Mouse (Mus musculus) limb, embryonic 11.5 days (tissue): ENCODE data around the gene 2310009B15Rik. TPM values are rescaled to one million over a fixed set of nuclear protein-coding genes. Genes with fewer than 3 reads are reported as not detected.

Source experiments
- ATAC-seq: fragments of 200-750 bp; cut with Nextera tagmentation; 2 replicates; pipeline ENCODE4 v1.8.0; 2017; ENCODE audit warnings: low read depth; ENCODE audit not compliant: insufficient number of reproducible peaks, low FRiP score, low TSS enrichment
- DNase-seq: peaks from one replicate; pipeline ENCODE4 v3.0.0-alpha.2; 2015; ENCODE audit warnings: low spot score
- H3K27ac ChIP-seq: fragments of 300-500 bp; sonication (generic); replicated peaks from 2 replicates; pipeline ENCODE4 v1.5.1; 2014; ENCODE audit warnings: low read depth, mild to moderate bottlenecking, low read length
- H3K27me3 ChIP-seq: fragments of 300-500 bp; sonication (generic); 2 replicates; pipeline ENCODE4 v1.6.1; 2014; ENCODE audit warnings: mild to moderate bottlenecking, low read length, mixed read lengths; ENCODE audit not compliant: control insufficient read depth, insufficient read depth
- H3K36me3 ChIP-seq: fragments of 300-500 bp; sonication (generic); 2 replicates; pipeline ENCODE4 v1.6.1; 2014; ENCODE audit warnings: mild to moderate bottlenecking, low read length, moderate library complexity, mixed read lengths; ENCODE audit not compliant: control insufficient read depth, insufficient read depth
- H3K4me1 ChIP-seq: fragments of 300-500 bp; sonication (generic); 2 replicates; pipeline ENCODE4 v1.6.1; 2014; ENCODE audit warnings: low read length, mixed read lengths; ENCODE audit not compliant: control insufficient read depth, insufficient read depth
- H3K4me2 ChIP-seq: fragments of 300-500 bp; sonication (generic); 2 replicates; pipeline ENCODE4 v1.6.1; 2014; ENCODE audit warnings: low read depth, mild to moderate bottlenecking, moderate library complexity; ENCODE audit not compliant: severe bottlenecking
- H3K4me3 ChIP-seq: fragments of 300-500 bp; sonication (generic); 2 replicates; pipeline ENCODE4 v1.5.1; 2014; ENCODE audit warnings: low read depth, low read length
- H3K9ac ChIP-seq: fragments of 300-500 bp; sonication (generic); 2 replicates; pipeline ENCODE4 v1.6.1; 2014; ENCODE audit warnings: mild to moderate bottlenecking, low read length
- H3K9me3 ChIP-seq: fragments of 300-500 bp; sonication (generic); 2 replicates; pipeline ENCODE4 v1.6.1; 2016; ENCODE audit warnings: low read length; ENCODE audit not compliant: control insufficient read depth
- WGBS: fragments of 180-500 bp; shearing (Covaris S2); extraction: QIAGEN DNeasy Blood & Tissue Kit; methylation state at CpG from one replicate; pipeline ENCODE4 v1.1.7; 2014; 5-methylcytosine and 5-hydroxymethylcytosine counted together
- polyA plus RNA-seq: library from polyadenylated mRNA; unstranded; fragments of >200 nt; fragmentation: Nextera tagmentation; extraction: Ambion mirVana; gene quantifications from 2 replicates; pipeline ENCODE4 v1.2.1, GENCODE M21; 2014

2310009B15Rik gene
- polyA plus RNA-seq, 1 experiment from 2014 or later = 60.4 TPM

GRCm38 (mm10) chr1:138846131-138846530 is 10.5 kb downstream of the 2310009B15Rik start:
- DNase-seq (peak; percentile 67), ATAC-seq (no peak)
- H3K4me3 ChIP-seq = peak overlapping the region; percentile 46
- 3% methylated on average over 12 of the region's 12 CpGs for WGBS
- peak overlapping the region; percentile 65 for H3K9ac ChIP-seq
- no peaks in the 10 kb centered on the region for H3K9me3 ChIP-seq
- no peaks in the 10 kb centered on the region for H3K36me3 ChIP-seq
- H3K27ac ChIP-seq = no peak overlapping the region
- H3K27me3 ChIP-seq = peaks cover 16% of the 10 kb centered on the region
- peak overlapping the region; percentile 52 for H3K4me2 ChIP-seq
- H3K4me1 ChIP-seq = peaks cover 11% of the 10 kb centered on the region

DNA sequence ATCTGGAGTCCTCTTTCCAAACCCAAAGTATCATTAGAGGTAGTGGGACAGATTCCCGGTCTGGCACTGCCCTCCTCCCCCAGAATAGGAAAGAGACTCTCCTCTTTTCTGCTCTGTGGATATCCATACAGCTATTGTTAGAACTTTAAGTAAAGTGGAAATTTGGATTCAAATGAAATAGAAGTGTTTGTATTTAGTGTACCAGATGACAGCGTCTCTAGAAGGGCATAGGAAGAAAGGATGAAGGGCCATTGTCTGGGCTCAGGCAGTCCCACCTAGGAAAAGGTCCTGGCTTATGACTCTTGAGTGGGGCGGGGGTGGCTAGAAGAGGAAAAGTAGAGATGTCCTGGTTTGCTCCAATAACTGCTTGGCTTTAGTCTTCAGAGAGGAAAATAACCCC is 11.2 kb downstream of the 2310009B15Rik start:
- peak overlapping the region; percentile 46 for H3K4me3 ChIP-seq
- 21% methylated on average over 3 of the region's 3 CpGs for WGBS
- H3K9ac ChIP-seq = peak overlapping the region; percentile 65
- H3K4me1 ChIP-seq = peaks cover 11% of the 10 kb centered on the region
- H3K27me3 ChIP-seq = peaks cover 16% of the 10 kb centered on the region
- DNase-seq = no peak
- ATAC-seq = no peak
- H3K9me3 ChIP-seq = no peaks in the 10 kb centered on the region
- no peaks in the 10 kb centered on the region for H3K36me3 ChIP-seq
- H3K4me2 ChIP-seq = peak overlapping the region; percentile 52
- H3K27ac ChIP-seq = peak overlapping the region; percentile 55; the same call in 1 of the 2 replicates

DNA sequence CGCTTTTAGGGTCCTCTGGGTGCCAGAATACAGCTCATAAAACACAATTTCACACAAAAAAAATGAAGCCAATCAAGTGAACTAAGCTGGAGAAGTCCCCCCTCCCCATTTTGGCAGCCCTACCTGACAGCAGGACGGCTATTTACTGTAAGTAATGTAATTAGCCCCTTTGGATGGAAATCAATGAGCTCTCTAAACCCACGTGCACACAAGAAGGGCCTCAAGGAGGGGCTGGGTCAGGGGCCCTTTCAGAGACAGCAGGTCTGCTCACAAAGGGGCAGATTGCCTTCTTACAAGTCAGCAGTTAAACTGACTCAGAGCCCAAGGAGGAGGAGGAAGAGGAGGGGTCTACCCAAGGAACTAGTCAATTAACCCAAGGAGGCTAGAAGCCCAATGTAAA is 12.5 kb downstream of the 2310009B15Rik start:
- H3K9ac ChIP-seq = peak overlapping the region; percentile 66
- 0% methylated on average over 3 of the region's 3 CpGs for WGBS
- H3K4me1 ChIP-seq = peaks cover 11% of the 10 kb centered on the region
- no peak for ATAC-seq
- no peaks in the 10 kb centered on the region for H3K9me3 ChIP-seq
- peak; percentile 68 for DNase-seq
- peak overlapping the region; percentile 51 for H3K4me2 ChIP-seq
- H3K27me3 ChIP-seq = peaks cover 16% of the 10 kb centered on the region
- H3K4me3 ChIP-seq = peak overlapping the region; percentile 80
- no peaks in the 10 kb centered on the region for H3K36me3 ChIP-seq
- H3K27ac ChIP-seq = peak overlapping the region; percentile 96

DNA sequence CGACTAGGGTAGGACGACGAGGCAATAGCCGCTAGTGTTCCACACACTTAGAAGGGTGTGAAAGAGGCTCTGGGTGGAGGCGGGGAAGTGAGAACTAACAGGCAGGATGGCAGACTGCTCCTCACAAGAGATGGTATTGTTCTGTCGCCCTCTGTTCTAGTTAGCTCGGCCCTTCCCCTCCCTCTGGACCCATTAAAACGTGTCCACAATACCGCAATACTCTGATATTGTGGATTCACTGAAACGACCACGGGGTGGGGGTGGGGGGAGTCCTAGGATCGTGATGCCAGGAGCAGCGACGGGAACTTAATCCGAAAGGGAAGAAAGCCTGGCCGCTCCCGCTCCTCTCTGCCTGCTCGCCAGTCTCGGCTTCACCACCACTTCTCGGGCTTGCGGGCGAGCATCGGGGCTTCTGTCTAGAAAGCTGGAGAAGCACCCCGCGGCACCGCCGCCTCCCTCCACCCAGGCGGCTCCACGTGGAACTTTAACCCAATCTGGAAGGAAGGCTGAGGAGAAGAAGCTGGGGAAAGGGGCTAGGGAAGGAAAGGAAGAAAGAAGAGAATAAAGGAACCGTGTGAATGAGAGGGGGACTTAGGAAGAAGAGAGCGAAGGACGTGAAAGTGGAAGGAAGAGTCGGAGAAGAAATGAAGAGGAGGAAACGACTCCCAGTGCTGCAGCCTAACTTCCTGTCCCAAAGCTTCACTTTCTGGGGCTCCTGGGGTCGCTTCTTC is 13.1 kb downstream of the 2310009B15Rik start:
- H3K4me3 ChIP-seq = peak overlapping the region; percentile 80
- DNase-seq (peak; percentile 77), ATAC-seq (no peak)
- H3K9ac ChIP-seq = peak overlapping the region; percentile 66
- 0% methylated on average over 35 of the region's 35 CpGs for WGBS
- peak overlapping the region; percentile 51 for H3K4me2 ChIP-seq
- H3K4me1 ChIP-seq = peaks cover 7% of the 10 kb centered on the region
- peak overlapping the region; percentile 96 for H3K27ac ChIP-seq
- H3K27me3 ChIP-seq = peaks cover 15% of the 10 kb centered on the region
- no peaks in the 10 kb centered on the region for H3K9me3 ChIP-seq
- no peaks in the 10 kb centered on the region for H3K36me3 ChIP-seq

GRCm38 (mm10) chr1:138842756-138843155 is 13.9 kb downstream of the 2310009B15Rik start:
- Histone ChIP-seq H3K4me1 (peaks cover under 1% of the 10 kb centered on the region; the same call in 1 of the 2 replicates), H3K27ac (peak overlapping the region; percentile 96), H3K27me3 (peaks cover 12% of the 10 kb centered on the region), H3K9ac (peak overlapping the region; percentile 98), H3K36me3 (no peaks in the 10 kb centered on the region), H3K4me2 (peak overlapping the region; percentile 51), H3K9me3 (no peaks in the 10 kb centered on the region), H3K4me3 (peak overlapping the region; percentile 80)
- ATAC-seq (no peak), DNase-seq (peak; percentile 62)
- under 1% methylated on average over 10 of the region's 10 CpGs for WGBS

DNA sequence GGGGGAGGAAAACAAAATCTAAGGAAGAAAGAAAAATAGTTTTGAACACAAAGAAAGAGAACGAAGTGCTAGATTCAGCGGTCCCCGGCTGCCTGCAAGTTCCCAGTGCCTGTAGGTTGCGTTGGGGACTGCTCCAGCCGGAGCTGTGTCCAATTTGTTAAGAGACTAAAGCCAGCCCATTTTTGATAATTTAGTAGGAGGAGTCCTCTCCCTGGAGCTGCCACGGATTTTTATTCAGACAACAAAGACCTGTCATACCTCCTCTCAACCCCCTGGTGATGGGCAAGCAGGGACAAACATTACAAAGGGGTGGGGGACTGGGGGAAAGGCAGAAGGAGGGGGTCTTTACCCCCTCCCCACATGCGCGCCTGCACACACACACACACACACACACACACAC is 14.3 kb downstream of the 2310009B15Rik start:
- 1% methylated on average over 8 of the region's 8 CpGs for WGBS
- DNase-seq = peak; percentile 78
- H3K9ac ChIP-seq = peak overlapping the region; percentile 98
- H3K27ac ChIP-seq = peak overlapping the region; percentile 96
- no peaks in the 10 kb centered on the region for H3K36me3 ChIP-seq
- ATAC-seq = peak; percentile 23; the same call in 1 of the 2 replicates
- H3K4me3 ChIP-seq = peak overlapping the region; percentile 80
- peaks cover 12% of the 10 kb centered on the region for H3K27me3 ChIP-seq
- H3K4me1 ChIP-seq = no peaks in the 10 kb centered on the region; the same call in 1 of the 2 replicates
- H3K4me2 ChIP-seq = peak overlapping the region; percentile 51
- H3K9me3 ChIP-seq = no peaks in the 10 kb centered on the region

DNA sequence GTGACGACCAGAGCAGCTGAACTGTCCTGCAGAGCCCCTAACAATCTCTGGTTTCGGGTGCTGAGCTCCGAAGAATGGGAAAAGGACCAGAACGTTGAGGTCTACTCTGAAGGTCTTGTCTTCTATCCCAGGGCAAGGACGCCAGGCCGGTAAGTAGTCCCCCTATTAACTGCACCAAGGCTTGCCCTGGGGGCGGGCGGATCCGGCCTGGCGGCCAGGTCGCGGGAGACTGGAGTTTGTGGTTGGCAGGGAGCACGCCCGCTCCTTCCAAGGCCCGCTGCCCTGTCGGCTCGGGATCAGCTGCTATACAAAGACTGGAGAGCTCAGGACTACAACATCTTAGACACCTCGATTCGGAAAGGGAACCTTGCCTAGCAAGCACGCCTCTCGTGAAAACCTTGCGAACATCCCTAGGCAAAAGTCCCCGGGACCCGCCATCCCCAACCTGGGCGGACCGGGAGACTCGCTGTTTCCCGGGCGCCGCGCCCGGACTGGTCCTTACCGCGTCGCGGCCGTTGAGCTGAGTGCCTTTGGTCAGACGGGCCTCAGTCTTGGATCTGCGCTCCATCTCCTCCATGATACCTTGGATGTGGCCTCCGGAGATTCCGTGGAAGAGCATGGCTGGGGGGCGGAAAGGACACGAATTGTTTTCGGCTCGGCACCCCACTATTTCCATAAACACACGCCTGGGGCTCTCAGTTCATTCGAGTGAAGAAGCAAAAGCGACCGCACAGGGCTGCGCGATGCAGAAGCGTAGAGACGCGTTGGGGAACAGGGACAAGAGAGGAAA is 15.2 kb downstream of the 2310009B15Rik start:
- Histone ChIP-seq H3K4me1 (peaks cover 4% of the 10 kb centered on the region), H3K27ac (peak overlapping the region; percentile 96), H3K9me3 (no peaks in the 10 kb centered on the region), H3K4me2 (peak overlapping the region; percentile 51), H3K36me3 (no peaks in the 10 kb centered on the region), H3K27me3 (peaks cover 13% of the 10 kb centered on the region; the same call in 1 of the 2 replicates), H3K9ac (peak overlapping the region; percentile 98), H3K4me3 (peak overlapping the region; percentile 80)
- WGBS = 2% methylated on average over 54 of the region's 54 CpGs
- ATAC-seq (no peak), DNase-seq (peak; percentile 80)
